Mouse (Mus musculus) midbrain, embryonic 15.5 days (tissue): Measurements from ENCODE around the gene Uspl1. TPM values are rescaled to one million over a fixed set of nuclear protein-coding genes. Genes with fewer than 3 reads are reported as not detected.

Source experiments
- ATAC-seq: fragments of 200-750 bp; cut with Nextera tagmentation; replicated peaks from 2 replicates; pipeline ENCODE4 v1.8.0; 2017; ENCODE audit warnings: moderate TSS enrichment
- H3K27ac ChIP-seq: fragments of 300-500 bp; sonication (generic); 2 replicates; pipeline ENCODE4 v1.5.1; 2015; ENCODE audit warnings: mild to moderate bottlenecking, inconsistent platforms
- H3K27me3 ChIP-seq: fragments of 300-500 bp; sonication (generic); replicated peaks from 2 replicates; pipeline ENCODE4 v1.6.1; 2015; ENCODE audit warnings: inconsistent platforms
- H3K36me3 ChIP-seq: fragments of 300-500 bp; sonication (generic); replicated peaks from 2 replicates; pipeline ENCODE4 v1.6.1; 2015; ENCODE audit warnings: inconsistent platforms
- H3K4me1 ChIP-seq: fragments of 300-500 bp; sonication (generic); 2 replicates; pipeline ENCODE4 v1.6.1; 2015; ENCODE audit warnings: inconsistent platforms
- H3K4me2 ChIP-seq: fragments of 300-500 bp; sonication (generic); 2 replicates; pipeline ENCODE4 v1.6.1; 2015; ENCODE audit warnings: inconsistent platforms, mild to moderate bottlenecking, moderate library complexity
- H3K4me3 ChIP-seq: fragments of 300-500 bp; sonication (generic); 2 replicates; pipeline ENCODE4 v1.5.1; 2015; ENCODE audit warnings: mild to moderate bottlenecking, inconsistent platforms
- H3K9ac ChIP-seq: fragments of 300-500 bp; sonication (generic); 2 replicates; pipeline ENCODE4 v1.6.1; 2015; ENCODE audit warnings: mild to moderate bottlenecking, inconsistent platforms
- H3K9me3 ChIP-seq: fragments of 300-500 bp; sonication (generic); 2 replicates; pipeline ENCODE4 v1.6.1; 2016; ENCODE audit warnings: inconsistent platforms
- WGBS: fragments of 180-500 bp; shearing (Covaris S2); methylation state at CpG from one replicate; pipeline ENCODE4 v1.1.7; 2015; ENCODE audit warnings: mixed read lengths; 5-methylcytosine and 5-hydroxymethylcytosine counted together
- polyA plus RNA-seq: library from polyadenylated mRNA; unstranded; fragments of >200 nt; fragmentation: Nextera tagmentation; extraction: Ambion mirVana; gene quantifications from 2 replicates; pipeline ENCODE4 v1.2.1, GENCODE M21; 2015

Gene Uspl1
- polyA plus RNA-seq, 1 experiment from 2014 or later, result 56.1 TPM

GRCm38 (mm10) chr5:149172246-149172645, 11.9 kb upstream of the Uspl1 start:
- Histone ChIP-seq H3K4me1 (no peaks in the 10 kb centered on the region), H3K9me3 (no peaks in the 10 kb centered on the region), H3K4me2 (no peak overlapping the region), H3K27me3 (no peaks in the 10 kb centered on the region), H3K9ac (no peak overlapping the region), H3K27ac (no peak overlapping the region), H3K4me3 (no peak overlapping the region), H3K36me3 (no peaks in the 10 kb centered on the region)
- ATAC-seq, result no peak
- WGBS, result 82% methylated on average over 10 of the region's 10 CpGs

DNA sequence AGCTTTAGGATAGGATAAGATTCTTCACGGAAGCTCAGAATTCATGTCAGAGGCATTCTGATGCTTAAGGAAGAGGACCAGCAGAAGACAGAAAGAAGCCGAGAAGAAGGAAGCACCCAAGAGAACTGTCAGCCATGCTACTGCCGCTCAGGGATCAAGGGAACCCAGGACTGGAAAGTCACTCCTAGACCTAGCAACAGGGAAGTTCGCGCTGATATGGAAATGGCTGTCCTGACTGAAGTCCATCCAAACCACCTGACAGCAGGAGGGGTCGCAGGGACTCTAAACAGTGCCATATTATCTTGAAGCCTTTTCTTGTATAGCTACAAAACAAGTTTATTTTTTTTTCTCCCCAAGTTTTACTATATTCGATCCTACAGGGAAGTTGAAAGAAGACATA, 9.6 kb upstream of the Uspl1 start:
- no peak overlapping the region for H3K9ac ChIP-seq
- no peaks in the 10 kb centered on the region for H3K9me3 ChIP-seq
- H3K36me3 ChIP-seq, result no peaks in the 10 kb centered on the region
- ATAC-seq, result no peak
- no peak overlapping the region for H3K4me3 ChIP-seq
- no peak overlapping the region for H3K27ac ChIP-seq
- H3K27me3 ChIP-seq, result no peaks in the 10 kb centered on the region
- 89% methylated on average over 7 of the region's 7 CpGs for WGBS
- no peak overlapping the region for H3K4me2 ChIP-seq
- H3K4me1 ChIP-seq, result no peaks in the 10 kb centered on the region

GRCm38 (mm10) chr5:149175736-149176135, 8.4 kb upstream of the Uspl1 start:
- Histone ChIP-seq H3K27me3 (no peaks in the 10 kb centered on the region), H3K9me3 (no peaks in the 10 kb centered on the region), H3K36me3 (no peaks in the 10 kb centered on the region), H3K9ac (no peak overlapping the region), H3K4me2 (no peak overlapping the region), H3K4me3 (no peak overlapping the region), H3K27ac (no peak overlapping the region), H3K4me1 (no peaks in the 10 kb centered on the region)
- ATAC-seq, result no peak
- 88% methylated on average over 6 of the region's 6 CpGs for WGBS

DNA sequence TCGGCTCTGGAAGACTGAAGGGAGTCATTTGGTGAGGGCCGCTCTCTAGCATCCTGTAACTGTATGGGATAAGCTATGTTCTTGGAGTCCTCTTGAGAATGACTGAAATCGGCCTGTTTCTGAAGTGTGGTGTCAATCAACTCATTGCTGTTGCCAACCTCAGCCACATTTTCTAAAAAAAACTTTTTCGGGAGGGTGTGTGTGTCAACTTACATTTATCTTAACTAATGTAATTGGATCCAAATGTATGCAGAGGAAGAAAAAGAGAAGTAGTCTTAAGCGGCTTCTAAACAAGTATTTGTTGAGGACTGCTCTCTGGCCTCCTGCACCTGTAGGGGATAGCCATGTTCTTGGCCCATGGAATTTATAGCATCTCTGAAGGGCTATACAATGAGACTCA, 6.1 kb upstream of the Uspl1 start:
- no peaks in the 10 kb centered on the region for H3K36me3 ChIP-seq
- no peak overlapping the region for H3K27ac ChIP-seq
- H3K4me3 ChIP-seq, result no peak overlapping the region
- WGBS, result 92% methylated on average over 5 of the region's 5 CpGs
- peaks cover 5% of the 10 kb centered on the region; the same call in 1 of the 2 replicates for H3K4me1 ChIP-seq
- no peaks in the 10 kb centered on the region for H3K27me3 ChIP-seq
- no peaks in the 10 kb centered on the region for H3K9me3 ChIP-seq
- no peak overlapping the region for H3K9ac ChIP-seq
- no peak overlapping the region for H3K4me2 ChIP-seq
- no peak for ATAC-seq

DNA sequence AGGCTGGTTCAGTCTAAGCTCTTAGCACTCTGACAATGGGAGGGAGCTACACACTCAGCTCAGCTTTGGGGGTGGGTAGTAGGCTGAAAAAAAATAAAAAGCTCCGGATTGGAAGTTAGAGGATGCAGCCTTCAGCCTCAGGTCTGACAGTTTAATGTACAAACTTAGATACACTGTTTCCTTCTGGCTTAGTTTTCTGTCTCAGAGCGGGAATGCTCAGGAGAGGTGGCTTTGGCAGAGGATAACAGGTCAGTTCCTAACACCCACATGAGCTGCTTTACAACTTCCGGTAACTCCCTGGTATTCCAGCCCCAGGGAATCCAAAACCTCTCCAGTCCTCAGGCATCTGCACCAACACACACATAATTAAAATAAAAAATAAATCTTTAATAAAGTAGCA, 4.3 kb upstream of the Uspl1 start:
- no peaks in the 10 kb centered on the region for H3K9me3 ChIP-seq
- H3K27ac ChIP-seq, result no peak overlapping the region
- no peaks in the 10 kb centered on the region for H3K27me3 ChIP-seq
- no peak overlapping the region for H3K9ac ChIP-seq
- 88% methylated on average over 3 of the region's 3 CpGs for WGBS
- no peaks in the 10 kb centered on the region for H3K36me3 ChIP-seq
- ATAC-seq, result no peak
- H3K4me2 ChIP-seq, result no peak overlapping the region
- peaks cover 5% of the 10 kb centered on the region; the same call in 1 of the 2 replicates for H3K4me1 ChIP-seq
- no peak overlapping the region for H3K4me3 ChIP-seq

GRCm38 (mm10) chr5:149182186-149182870, 1.8 kb upstream of the Uspl1 start:
- H3K27me3 ChIP-seq, result no peaks in the 10 kb centered on the region
- 82% methylated on average over 5 of the region's 5 CpGs for WGBS
- ATAC-seq, result no peak
- H3K36me3 ChIP-seq, result no peaks in the 10 kb centered on the region
- no peak overlapping the region for H3K9ac ChIP-seq
- no peak overlapping the region for H3K4me3 ChIP-seq
- no peak overlapping the region for H3K27ac ChIP-seq
- no peak overlapping the region for H3K4me2 ChIP-seq
- H3K4me1 ChIP-seq, result peaks cover 25% of the 10 kb centered on the region
- H3K9me3 ChIP-seq, result no peaks in the 10 kb centered on the region

DNA sequence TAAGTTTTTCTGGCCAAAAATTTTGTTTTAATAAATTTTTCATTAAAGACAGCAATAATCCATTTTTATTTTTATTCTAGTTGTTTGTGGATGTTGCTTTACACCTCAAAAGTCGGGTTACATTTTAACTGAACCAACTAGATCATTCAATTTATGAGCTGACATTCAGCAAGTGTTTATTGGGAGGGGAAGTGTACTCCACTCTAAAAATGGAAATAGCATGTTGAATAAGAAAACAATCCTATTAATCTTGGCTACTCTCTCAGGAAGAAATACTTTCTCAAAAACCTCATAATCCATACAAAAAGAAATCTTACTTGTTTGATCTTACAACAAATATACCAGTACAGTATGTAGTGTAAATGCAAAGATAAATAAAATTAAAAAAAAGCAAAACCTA, 1.0 kb upstream of the Uspl1 start:
- Histone ChIP-seq H3K36me3 (no peaks in the 10 kb centered on the region), H3K9me3 (no peaks in the 10 kb centered on the region), H3K4me2 (peak overlapping the region; percentile 57), H3K4me1 (peaks cover 25% of the 10 kb centered on the region), H3K9ac (no peak overlapping the region), H3K4me3 (peak overlapping the region; percentile 80), H3K27ac (peak overlapping the region; percentile 94), H3K27me3 (no peaks in the 10 kb centered on the region)
- ATAC-seq, result no peak
- WGBS, result 51% methylated on average over 1 of the region's 1 CpGs

- ATAC-seq, result peak; percentile 72; the same call in 1 of the 2 replicates
- under 1% methylated on average over 13 of the region's 13 CpGs for WGBS
- Histone ChIP-seq H3K4me3 (peak overlapping the region; percentile 80), H3K27ac (peak overlapping the region; percentile 94), H3K4me1 (peaks cover 25% of the 10 kb centered on the region), H3K36me3 (no peaks in the 10 kb centered on the region), H3K27me3 (no peaks in the 10 kb centered on the region), H3K9me3 (no peaks in the 10 kb centered on the region), H3K9ac (peak overlapping the region; percentile 75), H3K4me2 (peak overlapping the region; percentile 57)
Measured at GRCm38 (mm10) chr5:149183721-149184103, 438 bp upstream of the Uspl1 start.

- WGBS, result under 1% methylated on average over 20 of the region's 20 CpGs
- Histone ChIP-seq H3K27me3 (no peaks in the 10 kb centered on the region), H3K27ac (peak overlapping the region; percentile 94), H3K9me3 (no peaks in the 10 kb centered on the region), H3K4me2 (peak overlapping the region; percentile 64), H3K36me3 (peaks cover 5% of the 10 kb centered on the region), H3K4me1 (peaks cover 25% of the 10 kb centered on the region), H3K9ac (peak overlapping the region; percentile 79), H3K4me3 (peak overlapping the region; percentile 80)
- ATAC-seq, result no peak
Measured at GRCm38 (mm10) chr5:149184844-149185186, 665 bp downstream of the Uspl1 start.

DNA sequence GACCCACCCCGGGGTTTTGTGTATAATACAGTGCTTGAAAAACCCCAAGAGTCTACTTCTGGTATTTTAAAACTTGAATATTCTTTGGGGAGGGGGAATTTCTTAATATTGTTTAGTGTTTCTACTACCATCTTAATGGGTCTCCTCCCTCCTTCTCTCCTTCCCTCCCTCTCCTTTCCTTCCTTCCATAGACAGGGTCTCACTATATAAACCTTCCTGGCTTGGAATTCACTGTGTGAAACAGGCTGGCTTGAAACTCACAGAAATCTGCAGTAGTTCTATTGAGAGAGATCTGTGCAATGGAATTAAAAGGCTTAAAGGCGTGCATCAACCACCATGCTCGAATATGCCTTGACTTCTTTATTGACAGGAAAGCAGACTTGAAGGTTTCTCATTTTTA, 1.7 kb downstream of the Uspl1 start:
- H3K4me1 ChIP-seq, result peaks cover 25% of the 10 kb centered on the region
- no peak for ATAC-seq
- H3K36me3 ChIP-seq, result peaks cover 15% of the 10 kb centered on the region
- H3K4me3 ChIP-seq, result peak overlapping the region; percentile 80
- no peaks in the 10 kb centered on the region for H3K9me3 ChIP-seq
- H3K9ac ChIP-seq, result peak overlapping the region; percentile 79; the same call in 1 of the 2 replicates
- peak overlapping the region; percentile 64 for H3K4me2 ChIP-seq
- 73% methylated on average over 3 of the region's 3 CpGs for WGBS
- no peaks in the 10 kb centered on the region for H3K27me3 ChIP-seq
- no peak overlapping the region for H3K27ac ChIP-seq

GRCm38 (mm10) chr5:149190160-149190559, 6.0 kb downstream of the Uspl1 start:
- 100% methylated on average over 1 of the region's 1 CpGs for WGBS

DNA sequence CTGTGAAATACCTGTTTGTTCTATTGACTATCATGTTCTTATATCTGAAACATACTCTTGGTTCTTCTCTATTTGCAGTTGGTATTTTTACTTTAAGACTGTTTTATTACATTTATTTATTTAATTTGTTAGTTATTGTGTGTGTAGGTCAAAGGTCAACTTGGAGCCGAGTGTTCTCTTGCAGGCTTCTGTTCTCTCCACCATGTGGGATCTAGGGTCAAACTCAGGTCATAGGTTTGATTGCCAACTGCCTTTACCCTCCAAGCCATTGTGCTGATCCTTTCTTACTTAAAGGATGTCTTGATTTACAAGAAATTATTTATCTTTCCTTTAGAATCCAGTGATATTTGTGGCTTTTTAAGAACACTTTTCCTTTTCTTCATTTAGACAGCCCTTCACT, 12.5 kb downstream of the Uspl1 start:
- peaks cover 22% of the 10 kb centered on the region for H3K36me3 ChIP-seq
- no peak overlapping the region for H3K4me3 ChIP-seq
- no peak for ATAC-seq
- H3K9ac ChIP-seq, result no peak overlapping the region
- H3K4me1 ChIP-seq, result peaks cover 24% of the 10 kb centered on the region
- no peak overlapping the region for H3K4me2 ChIP-seq
- H3K27ac ChIP-seq, result no peak overlapping the region
- H3K27me3 ChIP-seq, result no peaks in the 10 kb centered on the region
- no peaks in the 10 kb centered on the region for H3K9me3 ChIP-seq
- WGBS, result 13% methylated on average over 1 of the region's 1 CpGs

More at GRCm38 (mm10) chr5:149190160-149190559, 6.0 kb downstream of the Uspl1 start:
- no peak overlapping the region for H3K27ac ChIP-seq
- H3K9me3 ChIP-seq, result no peaks in the 10 kb centered on the region
- peaks cover 39% of the 10 kb centered on the region for H3K36me3 ChIP-seq
- H3K9ac ChIP-seq, result no peak overlapping the region
- no peak overlapping the region for H3K4me2 ChIP-seq
- no peak for ATAC-seq
- H3K4me1 ChIP-seq, result peaks cover 19% of the 10 kb centered on the region
- H3K4me3 ChIP-seq, result no peak overlapping the region
- H3K27me3 ChIP-seq, result no peaks in the 10 kb centered on the region

DNA sequence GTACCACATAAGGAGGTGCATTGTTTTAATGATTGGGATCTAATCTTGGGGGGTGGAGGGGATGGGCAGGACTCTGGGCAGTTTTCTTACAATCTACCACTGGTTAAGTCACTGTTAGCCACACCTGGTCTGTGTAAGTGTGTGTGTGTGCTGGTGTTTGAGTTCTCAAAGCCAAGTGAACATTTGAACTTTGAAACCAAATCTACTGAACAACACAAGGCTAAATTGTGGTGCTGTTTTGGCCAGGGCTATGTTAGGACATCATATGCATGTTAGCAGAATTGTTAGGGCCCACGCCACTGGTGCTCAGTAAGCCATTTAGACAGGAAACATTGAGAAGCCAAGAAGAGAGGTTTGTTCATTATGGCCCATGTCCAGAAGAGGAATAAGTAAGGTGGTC, 14.6 kb downstream of the Uspl1 start:
- H3K27me3 ChIP-seq, result no peaks in the 10 kb centered on the region
- H3K4me2 ChIP-seq, result no peak overlapping the region
- no peaks in the 10 kb centered on the region for H3K9me3 ChIP-seq
- no peak for ATAC-seq
- no peak overlapping the region for H3K27ac ChIP-seq
- WGBS, result 88% methylated on average over 1 of the region's 1 CpGs
- no peak overlapping the region for H3K4me3 ChIP-seq
- no peak overlapping the region for H3K9ac ChIP-seq
- H3K36me3 ChIP-seq, result peaks cover 29% of the 10 kb centered on the region
- peaks cover 24% of the 10 kb centered on the region for H3K4me1 ChIP-seq
